Mouse (Mus musculus) olfactory bulb, adult 2 months (tissue): ENCODE data around the gene Evi2.

Experiments
- CTCF ChIP-seq: fragments of 200-500 bp; IDR thresholded peaks from 2 replicates; pipeline ENCODE4 v1.5.1; 2012; ENCODE audit warnings: low read depth, mild to moderate bottlenecking, low read length, moderate library complexity; ENCODE audit not compliant: insufficient read depth
- POLR2A ChIP-seq: fragments of 200-500 bp; IDR thresholded peaks from 2 replicates; pipeline ENCODE4 v1.6.1; 2012; ENCODE audit warnings: mild to moderate bottlenecking, low read depth, low read length, moderate library complexity; ENCODE audit not compliant: insufficient read depth

- TF ChIP-seq POLR2A (no peak), CTCF (no peak)
Observed at GRCm38 (mm10) chr11:79563493-79563892, 33.1 kb upstream of the Evi2 start.
